Mouse (Mus musculus): Measurements from ENCODE around the gene Kdm2a.

DNA sequence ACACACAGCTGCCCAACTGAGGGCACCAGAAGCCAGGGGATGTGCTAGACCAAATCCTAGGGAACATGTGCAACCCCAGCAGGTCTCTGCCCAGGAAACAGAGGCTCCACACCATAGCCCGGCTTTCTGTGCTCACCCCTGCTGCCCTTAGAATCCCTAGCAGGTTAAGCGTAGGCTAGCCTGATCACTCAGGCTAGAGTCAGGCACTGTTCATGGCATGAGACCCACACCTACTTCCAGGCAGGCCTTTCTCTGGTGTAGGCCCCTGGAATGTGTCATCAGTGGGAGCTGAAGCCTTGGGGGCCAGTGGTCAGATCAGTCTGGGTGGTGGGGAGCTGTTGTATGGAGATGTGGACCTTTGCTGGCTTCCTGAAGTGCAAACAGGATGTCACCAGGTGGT lies 101.5 kb downstream of the Kdm2a start:
- no peak for TF ChIP-seq CTCF (IDR thresholded peaks at IDR 0.05; ENCODE audit: borderline replicate concordance, control insufficient read depth, extremely low read depth, insufficient read depth, low read length, poor library complexity)
- TF ChIP-seq POLR2A (IDR thresholded peaks at IDR 0.05; ENCODE audit: control insufficient read depth, extremely low read depth, insufficient read depth, low read length, poor library complexity), result no peak
